Mouse (Mus musculus): ENCODE measurements around the gene Plxna2. TPM values are rescaled to one million over a fixed set of nuclear protein-coding genes. Genes with fewer than 3 reads are reported as not detected.

The Plxna2 gene
- polyA plus RNA-seq (2017; shearing (Covaris generic)) = not detected

- ATAC-seq = no peak
These were observed at the start of gene Plxna2 for GRCm38 (mm10) chr1:194617918-194618317. Gene Plxna2, plus strand, starts transcription at chr1:194618218.

- ATAC-seq = no peak
These were observed 44.1 kb upstream of the Plxna2 start for GRCm38 (mm10) chr1:194573870-194574269.

- ATAC-seq = no peak
These were observed 39.7 kb upstream of the Plxna2 start for GRCm38 (mm10) chr1:194578270-194578669.

- ATAC-seq = no peak
These were observed 37.5 kb upstream of the Plxna2 start for GRCm38 (mm10) chr1:194580539-194580938.

GRCm38 (mm10) chr1:194586670-194587069, 31.3 kb upstream of the Plxna2 start:
- ATAC-seq = no peak

- no peak for ATAC-seq
These were observed 30.5 kb upstream of the Plxna2 start for GRCm38 (mm10) chr1:194587532-194587931.

GRCm38 (mm10) chr1:194587956-194588668, 29.9 kb upstream of the Plxna2 start:
- ATAC-seq = no peak

- no peak for ATAC-seq
These were observed 29.1 kb upstream of the Plxna2 start for GRCm38 (mm10) chr1:194588711-194589451.

- no peak for ATAC-seq
These were observed 24.9 kb upstream of the Plxna2 start for GRCm38 (mm10) chr1:194593155-194593554.

GRCm38 (mm10) chr1:194607406-194608261, 10.4 kb upstream of the Plxna2 start:
- ATAC-seq = no peak

- no peak for ATAC-seq
These were observed 7.5 kb upstream of the Plxna2 start for GRCm38 (mm10) chr1:194610516-194610915.

- no peak for ATAC-seq
These were observed 5.4 kb upstream of the Plxna2 start for GRCm38 (mm10) chr1:194612628-194613027.

- ATAC-seq = no peak
These were observed 4.7 kb upstream of the Plxna2 start for GRCm38 (mm10) chr1:194613271-194613834.

GRCm38 (mm10) chr1:194613923-194614830, 3.8 kb upstream of the Plxna2 start:
- no peak for ATAC-seq

GRCm38 (mm10) chr1:194616136-194616535, 1.9 kb upstream of the Plxna2 start:
- no peak for ATAC-seq

GRCm38 (mm10) chr1:194618841-194619311, 858 bp downstream of the Plxna2 start:
- ATAC-seq = no peak

- ATAC-seq = no peak
These were observed 1.6 kb downstream of the Plxna2 start for GRCm38 (mm10) chr1:194619353-194620244.

- no peak for ATAC-seq
These were observed 2.4 kb downstream of the Plxna2 start for GRCm38 (mm10) chr1:194620245-194620991.

- no peak for ATAC-seq
These were observed 4.2 kb downstream of the Plxna2 start for GRCm38 (mm10) chr1:194622174-194622573.

- ATAC-seq = no peak
These were observed 4.7 kb downstream of the Plxna2 start for GRCm38 (mm10) chr1:194622677-194623076.

Data from activated CD4-positive, CD25-positive, alpha-beta regulatory T cell, adult 4 months (primary cell).